ENCODE assay signal across 15 mouse cellular contexts in genomic region chr14:47065067-47065466, GRCm38 (mm10).
DNase-seq lines count a peak whose midpoint lies in the region; ATAC-seq and TF ChIP-seq lines count a peak whose summit lies in the region.
"Had no signal": no experiment of that assay in that cellular context is flagged by ENCODE, and none has a peak within 500 bp of the region (broad histone marks: within the 10 kb centered on the region; RNA-seq: fewer than 3 reads in every experiment).

No protein-coding gene starts in this region.

- no peak overlapping the region for H3K4me3 ChIP-seq in heart, embryonic 13.5 days
- H3K4me3 ChIP-seq in layer of hippocampus, adult 2 months = no peak overlapping the region
- H3K4me3 ChIP-seq in embryonic facial prominence, embryonic 11.5 days (ENCODE audit: low read depth, low read length) = no peak overlapping the region
- H3K4me3 ChIP-seq: embryonic facial prominence, embryonic 13.5 days; midbrain, embryonic 12.5 days; neural tube, embryonic 12.5 days had no signal

- H3K4me1 ChIP-seq in heart, embryonic 13.5 days = peaks cover 19% of the 10 kb centered on the region
- H3K4me1 ChIP-seq in embryonic facial prominence, embryonic 11.5 days (ENCODE audit: control insufficient read depth, insufficient read depth, low read length) = no peaks in the 10 kb centered on the region
- H3K4me1 ChIP-seq: embryonic facial prominence, embryonic 13.5 days; neural tube, embryonic 12.5 days had no signal

- WGBS in heart, embryonic 13.5 days = 52% methylated on average over 5 of the region's 5 CpGs
- WGBS in embryonic facial prominence, embryonic 11.5 days = 27% methylated on average over 5 of the region's 5 CpGs

- H3K4me2 ChIP-seq in heart, embryonic 13.5 days = no peak overlapping the region
- H3K4me2 ChIP-seq in embryonic facial prominence, embryonic 11.5 days (ENCODE audit: low read depth, low read length) = no peak overlapping the region
- H3K4me2 ChIP-seq: embryonic facial prominence, embryonic 13.5 days; midbrain, embryonic 12.5 days; neural tube, embryonic 12.5 days had no signal

- ATAC-seq in heart, embryonic 13.5 days (ENCODE audit: extremely low read depth, insufficient number of reproducible peaks, low FRiP score, low TSS enrichment) = no peak
- ATAC-seq in embryonic facial prominence, embryonic 11.5 days (replicated peaks; ENCODE audit: insufficient number of reproducible peaks, low FRiP score, low TSS enrichment, low read depth) = no peak
- peak; percentile 15 to 43; a peak in 2 of 4 replicates for ATAC-seq in hematopoietic stem cell, adult 5-6 weeks (replicated peaks in 1 of 2; ENCODE audit: insufficient read depth in 1 of 2, low FRiP score in 2 of 2, low TSS enrichment in 1 of 2, low read depth in 1 of 2, poor library complexity in 2 of 2, severe bottlenecking in 2 of 2)
- ATAC-seq: forebrain, embryonic 14.5 days had no signal

- no peaks in the 10 kb centered on the region for H3K27me3 ChIP-seq in heart, embryonic 13.5 days (replicated peaks)
- H3K27me3 ChIP-seq in embryonic facial prominence, embryonic 11.5 days (ENCODE audit: control insufficient read depth, insufficient read depth, low read length) = no peaks in the 10 kb centered on the region
- H3K27me3 ChIP-seq: embryonic facial prominence, embryonic 13.5 days; midbrain, embryonic 12.5 days; neural tube, embryonic 12.5 days had no signal

- peak overlapping the region; percentile 2; the same call in 1 of the 2 replicates for H3K27ac ChIP-seq in heart, embryonic 13.5 days (replicated peaks)
- peak overlapping the region; percentile 14; the same call in 1 of the 2 replicates for H3K27ac ChIP-seq in layer of hippocampus, adult 2 months
- no peak overlapping the region for H3K27ac ChIP-seq in embryonic facial prominence, embryonic 11.5 days (replicated peaks; ENCODE audit: low read depth, low read length)
- H3K27ac ChIP-seq: embryonic facial prominence, embryonic 13.5 days; liver, embryonic 14.5 days; midbrain, embryonic 12.5 days; neural tube, embryonic 12.5 days had no signal

- no peaks in the 10 kb centered on the region for H3K9me3 ChIP-seq in heart, embryonic 13.5 days
- no peaks in the 10 kb centered on the region for H3K9me3 ChIP-seq in embryonic facial prominence, embryonic 11.5 days (replicated peaks; ENCODE audit: control insufficient read depth, low read length)
- H3K9me3 ChIP-seq: embryonic facial prominence, embryonic 13.5 days; midbrain, embryonic 12.5 days; neural tube, embryonic 12.5 days had no signal

- intact Hi-C loops in gastrocnemius, postnatal 14 days (cut with DNase I; ENCODE audit: low total_unique reads) = loop anchor here (10.0 kb wide), 1 partner anchor 50 kb away; no protein-coding TSS in a partner anchor

- H3K9ac ChIP-seq in heart, embryonic 13.5 days = no peak overlapping the region
- no peak overlapping the region; the same call in 1 of the 2 replicates for H3K9ac ChIP-seq in embryonic facial prominence, embryonic 11.5 days (replicated peaks; ENCODE audit: low read length)
- H3K9ac ChIP-seq: embryonic facial prominence, embryonic 13.5 days; liver, embryonic 14.5 days; midbrain, embryonic 12.5 days; neural tube, embryonic 12.5 days had no signal

- TF ChIP-seq CTCF in layer of hippocampus, adult 2 months (conservative IDR thresholded peaks at IDR 0.05) = no peak

- peaks cover 30% of the 10 kb centered on the region for H3K36me3 ChIP-seq in heart, embryonic 13.5 days
- no peaks in the 10 kb centered on the region for H3K36me3 ChIP-seq in embryonic facial prominence, embryonic 11.5 days (replicated peaks; ENCODE audit: control insufficient read depth, insufficient read depth, low read depth, low read length)
- H3K36me3 ChIP-seq: midbrain, embryonic 12.5 days had no signal

- no peak for DNase-seq in heart, adult 8-10 months (ENCODE audit: low spot score)
- DNase-seq in layer of hippocampus, adult 2 months (ENCODE audit: low spot score in 2 of 2) = no peak
- no peak for DNase-seq in layer of hippocampus, adult 18-20 months (ENCODE audit: low spot score in 2 of 2)
- DNase-seq in embryonic facial prominence, embryonic 11.5 days (ENCODE audit: low spot score) = peak; percentile 11
- no peak for DNase-seq in gastrocnemius, postnatal 14 days
- DNase-seq: adrenal gland, adult 2 months; lung, postnatal 14 days; retina, postnatal 1 day had no signal

Comparison
In these comparisons a context has a peak if more than half of its experiments do, and no peak if none do; other contexts are left out.
1. ATAC-seq: peak in hematopoietic stem cell, adult 5-6 weeks (2 of 2); none in heart, embryonic 13.5 days (single experiment) and embryonic facial prominence, embryonic 11.5 days (single experiment).